Mouse (Mus musculus) regulatory T cell (primary cell): ENCODE data around the gene Gm5152.
"Not testable (repeated sequence)": the region's sequence is repeated elsewhere in the genome, so short reads cannot be mapped to it uniquely, and the experiment has no call there.

Experiments used
- in situ Hi-C: fragments of 300-600 bp; cut with MboI, MseI; formaldehyde crosslinking; loops from one replicate; pipeline ENCODE4 v1.15.1; 2025; ENCODE audit warnings: high pct_unique_total_duplicates

Gm5152 gene

GRCm38 (mm10) chr5:10246426-10246825 is at the start of gene Gm5152:
Gene Gm5152, minus strand, starts transcription at chr5:10246526.
- in situ Hi-C loops = not testable (repeated sequence)

DNA sequence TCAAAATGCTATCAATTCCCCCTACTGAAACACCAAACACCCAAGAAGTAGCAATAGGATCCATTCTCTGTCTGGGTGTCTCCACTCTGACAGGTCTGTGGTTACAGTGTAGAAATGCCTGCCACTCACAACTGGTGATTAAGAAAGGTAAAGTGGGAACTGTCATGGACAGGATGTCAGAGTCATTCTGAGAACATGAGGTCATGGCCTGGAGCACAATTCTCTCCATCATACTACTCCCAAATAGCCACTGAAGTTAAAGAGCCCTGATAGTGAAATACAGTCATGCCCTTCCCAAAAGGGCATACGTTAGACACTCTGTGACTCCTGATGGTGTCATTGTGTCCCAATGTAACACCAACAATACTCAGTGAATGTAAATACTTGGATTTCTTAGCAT is 8.4 kb upstream of the Gm5152 start:
- in situ Hi-C loops = loop anchor here (10.0 kb wide), 1 partner anchor 1670 kb away; no protein-coding TSS in a partner anchor

- in situ Hi-C loops = not testable (repeated sequence)
Measured at GRCm38 (mm10) chr5:10245770-10246169, 556 bp downstream of the Gm5152 start.

DNA sequence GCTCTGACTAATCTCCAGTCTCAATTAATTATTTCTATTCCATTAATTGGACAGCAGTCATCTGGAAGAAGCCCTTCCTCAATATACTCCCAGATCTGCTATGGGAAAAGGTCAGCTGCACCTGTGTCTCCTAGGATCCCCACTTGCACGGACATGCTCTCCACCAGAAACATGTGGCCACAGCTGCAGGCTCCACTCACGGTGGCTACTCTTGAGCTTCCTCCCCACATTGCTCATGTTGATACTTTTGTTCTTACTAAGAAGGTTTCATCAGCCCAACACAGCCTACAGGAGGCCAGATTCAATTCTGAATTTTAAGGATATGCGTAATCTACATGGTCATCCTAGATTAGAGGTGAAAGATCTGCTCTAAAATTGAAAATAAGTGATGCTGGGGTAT is 5.9 kb downstream of the Gm5152 start:
- in situ Hi-C loops = not testable (repeated sequence)

GRCm38 (mm10) chr5:10220317-10220716 is 26.0 kb downstream of the Gm5152 start:
- in situ Hi-C loops = no loop called here

GRCm38 (mm10) chr5:10203067-10203466 is 43.3 kb downstream of the Gm5152 start:
- in situ Hi-C loops = no loop called here

GRCm38 (mm10) chr5:10196880-10197279 is 49.4 kb downstream of the Gm5152 start:
- in situ Hi-C loops = no loop called here
